Mouse (Mus musculus) heart, embryonic 13.5 days (tissue): Measurements from ENCODE around the gene Kif28. TPM values are rescaled to one million over a fixed set of nuclear protein-coding genes. Genes with fewer than 3 reads are reported as not detected.
"Not testable (repeated sequence)": the region's sequence is repeated elsewhere in the genome, so short reads cannot be mapped to it uniquely, and the experiment has no call there.

Experiments
- ATAC-seq: fragments of 200-750 bp; cut with Nextera tagmentation; 2 replicates; pipeline ENCODE4 v1.8.0; 2017; ENCODE audit warnings: moderate TSS enrichment; ENCODE audit not compliant: insufficient number of reproducible peaks, low FRiP score, low TSS enrichment; ENCODE audit errors: extremely low read depth
- H3K27ac ChIP-seq: fragments of 300-500 bp; sonication (generic); replicated peaks from 2 replicates; pipeline ENCODE4 v1.5.1; 2015; ENCODE audit warnings: moderate library complexity, mild to moderate bottlenecking, inconsistent platforms
- H3K27me3 ChIP-seq: fragments of 300-500 bp; sonication (generic); replicated peaks from 2 replicates; pipeline ENCODE4 v1.6.1; 2015; ENCODE audit warnings: mild to moderate bottlenecking, inconsistent platforms
- H3K36me3 ChIP-seq: fragments of 300-500 bp; sonication (generic); 2 replicates; pipeline ENCODE4 v1.6.1; 2015; ENCODE audit warnings: mild to moderate bottlenecking, inconsistent platforms
- H3K4me1 ChIP-seq: fragments of 300-500 bp; sonication (generic); 2 replicates; pipeline ENCODE4 v1.6.1; 2015; ENCODE audit warnings: inconsistent platforms
- H3K4me2 ChIP-seq: fragments of 300-500 bp; sonication (generic); 2 replicates; pipeline ENCODE4 v1.6.1; 2015; ENCODE audit warnings: inconsistent platforms, mild to moderate bottlenecking, moderate library complexity
- H3K4me3 ChIP-seq: fragments of 300-500 bp; sonication (generic); 2 replicates; pipeline ENCODE4 v1.5.1; 2015; ENCODE audit warnings: moderate library complexity, mild to moderate bottlenecking, inconsistent platforms
- H3K9ac ChIP-seq: fragments of 300-500 bp; sonication (generic); 2 replicates; pipeline ENCODE4 v1.6.1; 2015; ENCODE audit warnings: inconsistent platforms, mild to moderate bottlenecking, moderate library complexity
- H3K9me3 ChIP-seq: fragments of 300-500 bp; sonication (generic); 2 replicates; pipeline ENCODE4 v1.6.1; 2016; ENCODE audit warnings: inconsistent platforms
- WGBS: fragments of 180-500 bp; shearing (Covaris S2); methylation state at CpG from one replicate; pipeline ENCODE4 v1.1.7; 2015; ENCODE audit warnings: mixed read lengths; 5-methylcytosine and 5-hydroxymethylcytosine counted together
- polyA plus RNA-seq: library from polyadenylated mRNA; unstranded; fragments of >200 nt; fragmentation: Nextera tagmentation; extraction: Ambion mirVana; gene quantifications from 2 replicates; pipeline ENCODE4 v1.2.1, GENCODE M21; 2015

Gene Kif28
- polyA plus RNA-seq, 1 experiment from 2014 or later: not detected

DNA sequence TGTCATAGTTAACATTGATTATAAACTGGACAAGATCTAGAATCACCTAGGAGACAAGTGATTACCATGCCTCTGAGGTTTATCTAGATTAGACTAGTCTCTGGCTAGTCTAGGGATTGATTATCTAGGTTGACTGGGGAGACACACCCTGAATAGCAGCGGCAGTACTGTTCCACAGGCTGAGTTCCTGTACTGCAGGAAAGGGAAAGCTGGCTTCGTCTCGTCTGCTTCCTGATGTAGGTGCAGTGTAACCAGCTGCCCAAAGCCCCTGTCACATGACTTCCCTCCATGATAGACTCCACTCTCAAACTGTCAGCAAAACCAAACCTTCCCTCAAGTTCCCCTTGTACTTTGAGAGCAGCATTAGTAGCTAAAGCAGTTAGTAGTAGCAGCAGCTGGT, 40.9 kb downstream of the Kif28 start:
- no peak for ATAC-seq
- no peaks in the 10 kb centered on the region for H3K9me3 ChIP-seq
- no peak overlapping the region for H3K9ac ChIP-seq
- H3K27me3 ChIP-seq: no peaks in the 10 kb centered on the region
- WGBS: 28% methylated on average over 3 of the region's 3 CpGs
- no peak overlapping the region for H3K27ac ChIP-seq
- H3K4me3 ChIP-seq: no peak overlapping the region
- no peak overlapping the region for H3K4me2 ChIP-seq
- H3K4me1 ChIP-seq: peaks cover 14% of the 10 kb centered on the region
- no peaks in the 10 kb centered on the region for H3K36me3 ChIP-seq

DNA sequence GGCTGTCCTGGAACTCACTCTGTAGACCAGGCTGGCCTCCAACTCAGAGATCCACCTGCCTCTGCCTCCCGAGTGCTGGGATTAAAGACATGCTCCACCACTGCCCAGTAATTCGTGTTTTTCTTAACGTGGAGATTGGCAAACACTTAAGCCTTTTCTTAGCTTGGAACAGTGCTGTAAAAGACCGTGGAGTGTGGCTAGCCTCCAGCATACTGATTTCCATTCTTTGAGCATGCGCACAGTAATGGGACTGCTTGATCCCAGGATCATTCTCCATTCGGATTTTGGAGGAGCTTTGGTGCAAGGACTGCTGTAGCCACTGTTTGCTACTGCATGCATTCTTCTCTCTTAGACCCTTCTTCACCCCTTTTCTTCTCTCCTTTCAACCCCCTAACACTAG, 55.6 kb downstream of the Kif28 start:
- ATAC-seq: no peak
- H3K9ac ChIP-seq: no peak overlapping the region
- H3K9me3 ChIP-seq: no peaks in the 10 kb centered on the region
- no peak overlapping the region for H3K4me2 ChIP-seq
- H3K27ac ChIP-seq: no peak overlapping the region
- peaks cover 26% of the 10 kb centered on the region for H3K36me3 ChIP-seq
- no peaks in the 10 kb centered on the region for H3K27me3 ChIP-seq
- no peak overlapping the region for H3K4me3 ChIP-seq
- WGBS: 73% methylated on average over 6 of the region's 6 CpGs
- H3K4me1 ChIP-seq: peaks cover 22% of the 10 kb centered on the region

DNA sequence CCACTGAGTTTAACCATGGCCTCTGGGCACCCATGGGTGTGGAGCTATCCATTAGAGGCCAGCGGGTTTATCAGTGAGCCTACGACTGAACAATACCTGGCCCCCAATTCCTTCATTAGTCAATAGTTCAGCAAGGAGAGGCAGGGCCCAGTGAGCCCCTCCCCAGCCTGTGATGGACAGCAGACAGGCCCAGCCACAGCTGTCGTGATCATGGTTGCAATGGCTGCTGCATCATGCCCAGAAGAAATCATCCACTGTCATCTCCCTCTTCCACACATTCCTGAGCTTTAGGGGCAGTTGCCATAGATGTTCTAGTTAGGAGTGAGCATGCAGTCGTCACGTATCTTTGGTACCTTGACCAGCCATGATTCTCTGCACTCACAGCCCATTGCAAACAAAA, 56.2 kb downstream of the Kif28 start:
- no peak overlapping the region for H3K9ac ChIP-seq
- peak overlapping the region; percentile 28; the same call in 1 of the 2 replicates for H3K4me2 ChIP-seq
- peaks cover 29% of the 10 kb centered on the region for H3K36me3 ChIP-seq
- no peaks in the 10 kb centered on the region for H3K9me3 ChIP-seq
- 48% methylated on average over 5 of the region's 5 CpGs for WGBS
- peak overlapping the region; percentile 79 for H3K27ac ChIP-seq
- no peak for ATAC-seq
- peaks cover 20% of the 10 kb centered on the region for H3K4me1 ChIP-seq
- no peaks in the 10 kb centered on the region for H3K27me3 ChIP-seq
- no peak overlapping the region for H3K4me3 ChIP-seq

DNA sequence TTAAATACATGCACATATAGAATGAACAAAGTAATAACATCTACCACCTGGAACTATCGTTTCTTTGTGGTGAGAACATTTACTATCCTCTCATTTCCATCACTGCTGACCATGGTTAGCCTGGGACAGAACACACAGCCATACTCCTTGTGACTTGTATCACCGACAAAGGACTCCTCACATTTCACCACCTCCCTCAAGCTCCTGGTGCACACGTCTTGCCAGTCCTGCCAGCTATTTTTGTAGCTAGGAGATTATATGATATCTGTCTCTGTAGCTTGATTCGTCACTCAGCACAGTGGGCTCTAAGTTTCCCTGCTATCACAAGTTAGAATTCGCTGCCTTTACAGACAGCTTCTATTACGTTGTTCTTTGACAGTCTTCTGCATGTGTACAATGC, 56.7 kb downstream of the Kif28 start:
- peak overlapping the region; percentile 79 for H3K27ac ChIP-seq
- H3K36me3 ChIP-seq: peaks cover 34% of the 10 kb centered on the region
- no peak for ATAC-seq
- H3K4me3 ChIP-seq: no peak overlapping the region
- 43% methylated on average over 6 of the region's 6 CpGs for WGBS
- no peaks in the 10 kb centered on the region for H3K27me3 ChIP-seq
- peak overlapping the region; percentile 28 for H3K4me2 ChIP-seq
- H3K9me3 ChIP-seq: no peaks in the 10 kb centered on the region
- H3K9ac ChIP-seq: no peak overlapping the region
- peaks cover 19% of the 10 kb centered on the region for H3K4me1 ChIP-seq

DNA sequence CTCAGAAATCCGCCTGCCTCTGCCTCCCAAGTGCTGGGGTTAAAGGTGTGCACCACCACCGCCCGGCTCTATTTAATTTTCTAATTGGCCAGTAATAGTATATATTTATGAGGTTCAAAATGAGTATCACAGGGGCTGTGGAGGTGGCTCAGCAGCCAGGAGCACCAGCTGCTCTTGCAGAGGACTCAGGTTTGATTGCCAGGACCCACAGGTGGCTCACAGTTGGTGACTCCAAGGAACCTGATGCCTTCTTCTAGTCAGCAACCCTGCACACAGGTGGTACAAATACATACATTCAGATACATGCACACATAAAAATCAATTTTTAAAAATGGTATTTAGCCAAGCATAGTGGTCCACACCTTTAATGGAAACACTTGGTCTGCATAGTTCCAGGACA, 57.1 kb downstream of the Kif28 start:
- H3K27ac ChIP-seq: peak overlapping the region; percentile 79
- WGBS: 90% methylated on average over 3 of the region's 3 CpGs
- no peak for ATAC-seq

DNA sequence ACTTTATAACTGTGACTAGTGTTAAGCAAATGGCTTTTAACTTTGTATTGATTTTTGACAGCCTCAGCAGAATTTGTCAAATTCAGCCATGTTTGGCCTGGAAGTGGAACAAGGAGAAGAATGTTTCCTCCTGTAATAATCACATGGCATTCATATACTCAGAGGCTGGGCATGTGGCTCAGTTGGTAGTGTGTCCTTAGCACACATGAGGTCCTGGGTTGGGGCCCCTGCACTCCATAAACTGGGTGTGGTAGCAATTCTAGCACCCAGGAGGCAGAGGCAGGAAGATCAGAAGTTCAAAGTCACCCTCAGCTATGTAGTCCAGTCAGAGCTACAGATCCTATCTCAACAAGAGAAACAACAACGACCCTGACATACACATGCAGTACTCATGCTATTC, 57.8 kb downstream of the Kif28 start:
- Histone ChIP-seq H3K36me3 (peaks cover 43% of the 10 kb centered on the region), H3K27ac (0 out of 2 replicates have a peak overlapping the region, but pooled peaks have one; percentile 12), H3K9me3 (no peaks in the 10 kb centered on the region), H3K27me3 (no peaks in the 10 kb centered on the region), H3K4me3 (no peak overlapping the region), H3K9ac (no peak overlapping the region), H3K4me1 (peaks cover 19% of the 10 kb centered on the region), H3K4me2 (no peak overlapping the region)
- ATAC-seq: no peak
- 88% methylated on average over 1 of the region's 1 CpGs for WGBS

More for the DNA sequence above, 57.1 kb downstream of the Kif28 start:
- H3K9ac ChIP-seq: no peak overlapping the region
- no peak overlapping the region for H3K4me2 ChIP-seq
- H3K36me3 ChIP-seq: peaks cover 39% of the 10 kb centered on the region
- H3K4me3 ChIP-seq: no peak overlapping the region
- no peaks in the 10 kb centered on the region for H3K9me3 ChIP-seq
- H3K27me3 ChIP-seq: no peaks in the 10 kb centered on the region
- peaks cover 19% of the 10 kb centered on the region for H3K4me1 ChIP-seq

DNA sequence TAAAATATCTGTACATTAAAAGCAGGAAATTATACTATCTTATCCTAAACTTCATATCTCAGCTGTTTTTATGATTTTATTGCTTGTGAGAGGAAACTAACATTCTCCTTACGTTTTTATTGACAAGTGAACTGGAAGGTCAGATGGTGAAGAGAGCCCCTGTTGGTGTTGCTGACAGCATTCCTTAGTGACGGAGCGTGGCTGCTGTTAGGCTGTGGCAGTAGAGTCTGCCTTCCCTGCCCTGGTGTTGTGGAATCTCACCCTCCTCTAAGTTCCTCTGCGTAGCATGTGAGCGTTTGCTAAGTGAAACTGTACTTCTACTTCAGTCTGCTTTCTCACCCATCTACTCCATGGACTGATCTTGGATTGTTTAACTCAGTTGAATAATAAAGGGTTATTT, 58.3 kb downstream of the Kif28 start:
- ATAC-seq: no peak
- peaks cover 19% of the 10 kb centered on the region for H3K4me1 ChIP-seq
- WGBS: 46% methylated on average over 5 of the region's 5 CpGs
- peaks cover 48% of the 10 kb centered on the region for H3K36me3 ChIP-seq
- no peaks in the 10 kb centered on the region for H3K9me3 ChIP-seq
- H3K27me3 ChIP-seq: no peaks in the 10 kb centered on the region
- no peak overlapping the region for H3K4me2 ChIP-seq
- no peak overlapping the region for H3K9ac ChIP-seq
- H3K27ac ChIP-seq: peak overlapping the region; percentile 4
- H3K4me3 ChIP-seq: no peak overlapping the region

DNA sequence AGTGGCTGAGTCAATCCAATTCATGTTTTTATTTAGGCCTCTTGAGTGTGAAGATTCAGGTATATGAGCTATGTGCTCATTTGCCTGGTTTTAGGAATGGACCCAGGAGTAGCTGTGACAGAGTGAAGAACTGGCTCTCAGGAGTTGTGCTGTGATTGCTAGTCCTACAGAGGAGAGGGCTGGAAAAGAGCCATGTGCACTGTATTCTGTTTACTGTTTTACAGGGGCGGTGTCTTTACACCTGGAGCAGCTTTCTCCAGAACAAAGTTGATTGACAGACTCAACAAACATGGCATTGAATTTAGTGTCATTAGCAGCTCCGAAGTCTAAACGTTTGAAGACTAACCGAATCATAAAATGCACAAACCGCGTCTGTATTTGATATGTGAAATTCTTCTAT, 58.7 kb downstream of the Kif28 start:
- H3K9ac ChIP-seq: no peak overlapping the region
- H3K4me2 ChIP-seq: no peak overlapping the region
- H3K27ac ChIP-seq: peak overlapping the region; percentile 4; the same call in 1 of the 2 replicates
- H3K9me3 ChIP-seq: no peaks in the 10 kb centered on the region
- H3K36me3 ChIP-seq: peaks cover 51% of the 10 kb centered on the region
- H3K27me3 ChIP-seq: no peaks in the 10 kb centered on the region
- no peak overlapping the region for H3K4me3 ChIP-seq
- H3K4me1 ChIP-seq: peaks cover 19% of the 10 kb centered on the region
- WGBS: 80% methylated on average over 6 of the region's 6 CpGs
- no peak for ATAC-seq

DNA sequence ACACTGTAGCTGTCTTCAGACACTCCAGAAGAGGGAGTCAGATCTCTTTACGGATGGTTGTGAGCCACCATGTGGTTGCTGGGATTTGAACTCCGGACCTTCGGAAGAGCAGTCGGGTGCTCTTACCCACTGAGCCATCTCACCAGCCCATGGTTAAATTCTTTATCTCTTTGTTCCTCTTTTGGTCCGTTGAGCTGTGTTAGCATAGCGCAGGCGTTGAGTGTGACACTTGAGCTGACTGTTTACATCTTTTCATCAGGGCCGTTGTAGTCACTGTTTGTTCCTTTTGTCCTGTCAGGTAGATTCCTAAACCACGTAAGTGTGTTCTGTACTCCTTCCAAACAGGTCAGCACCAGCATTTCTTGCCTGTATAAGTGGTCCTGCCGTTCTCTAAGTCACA, 62.3 kb downstream of the Kif28 start:
- H3K9ac ChIP-seq, H3K4me1 ChIP-seq, H3K4me3 ChIP-seq, H3K4me2 ChIP-seq, H3K27ac ChIP-seq, ATAC-seq, H3K9me3 ChIP-seq, H3K27me3 ChIP-seq: not testable (repeated sequence)
- WGBS: 78% methylated on average over 10 of the region's 10 CpGs
- peaks cover 83% of the 10 kb centered on the region for H3K36me3 ChIP-seq

DNA sequence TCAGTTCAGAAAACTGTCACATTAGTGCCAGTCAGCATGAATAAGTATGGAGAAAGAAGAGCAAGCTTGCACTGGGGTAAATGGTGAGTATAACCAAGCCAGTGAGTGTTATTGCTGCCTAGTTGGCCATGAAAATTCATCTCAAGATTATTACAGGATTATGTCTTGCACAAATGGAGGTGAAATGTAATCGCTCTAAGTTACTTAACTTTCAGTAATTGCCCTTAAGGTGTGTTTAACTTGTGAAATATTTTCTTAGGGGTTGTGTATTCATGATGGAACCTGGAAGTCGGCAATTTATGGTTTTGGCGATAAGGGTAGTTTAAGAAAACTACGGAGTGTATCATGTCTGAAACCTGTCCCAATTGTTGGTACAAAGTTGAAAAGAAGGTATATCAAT, 65.7 kb downstream of the Kif28 start:
- ATAC-seq: no peak
- H3K9ac ChIP-seq: no peak overlapping the region
- no peak overlapping the region for H3K4me2 ChIP-seq
- WGBS: 92% methylated on average over 4 of the region's 4 CpGs
- H3K36me3 ChIP-seq: peaks cover 85% of the 10 kb centered on the region
- H3K4me1 ChIP-seq: peaks cover 12% of the 10 kb centered on the region
- H3K27ac ChIP-seq: no peak overlapping the region
- no peaks in the 10 kb centered on the region for H3K27me3 ChIP-seq
- H3K9me3 ChIP-seq: no peaks in the 10 kb centered on the region
- no peak overlapping the region for H3K4me3 ChIP-seq

DNA sequence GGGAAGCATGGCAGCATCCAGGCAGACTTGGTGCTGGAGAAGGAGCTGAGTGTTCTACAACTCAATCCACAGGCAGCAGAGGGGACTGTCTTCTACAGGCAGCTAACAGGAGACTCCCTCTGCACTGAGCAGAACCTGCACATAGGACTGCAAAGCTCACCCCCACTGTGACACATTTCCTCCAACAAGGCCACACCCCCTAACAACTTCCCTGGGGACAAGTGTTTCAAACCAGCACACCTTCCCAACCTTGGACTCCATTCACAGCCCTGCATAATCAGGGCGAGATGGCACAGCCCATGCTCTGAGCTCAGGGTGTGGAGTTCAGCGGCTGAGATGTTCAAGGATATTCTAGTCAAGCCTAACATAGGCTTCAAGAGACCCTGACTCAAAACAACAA, 68.0 kb downstream of the Kif28 start:
- Histone ChIP-seq H3K4me2 (no peak overlapping the region), H3K4me3 (no peak overlapping the region), H3K9me3 (no peaks in the 10 kb centered on the region), H3K4me1 (peaks cover 12% of the 10 kb centered on the region), H3K36me3 (peaks cover 87% of the 10 kb centered on the region), H3K27ac (no peak overlapping the region), H3K9ac (no peak overlapping the region), H3K27me3 (no peaks in the 10 kb centered on the region)
- ATAC-seq: no peak
- 85% methylated on average over 2 of the region's 2 CpGs for WGBS

DNA sequence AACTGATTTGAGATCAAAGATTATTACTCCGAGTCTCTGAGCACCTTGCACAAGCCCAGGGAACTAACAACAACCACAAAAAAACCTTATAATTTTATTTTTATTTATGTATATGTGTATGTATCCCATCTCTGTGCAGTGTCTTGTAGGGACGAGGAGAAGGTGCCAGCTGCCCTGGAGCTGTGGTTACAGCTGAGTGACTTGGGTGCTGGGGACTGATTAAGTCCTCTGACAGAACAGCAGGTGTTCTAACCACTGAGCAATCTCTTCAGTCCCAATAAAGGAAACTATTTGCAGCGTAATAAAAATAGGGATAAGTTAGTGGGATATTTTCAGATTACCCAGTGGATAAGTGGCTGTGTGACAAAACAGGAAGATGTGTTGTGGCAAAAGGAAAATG, 70.7 kb downstream of the Kif28 start:
- no peaks in the 10 kb centered on the region for H3K9me3 ChIP-seq
- WGBS: 87% methylated on average over 3 of the region's 3 CpGs
- H3K36me3 ChIP-seq: peaks cover 76% of the 10 kb centered on the region
- peaks cover 21% of the 10 kb centered on the region for H3K4me1 ChIP-seq
- H3K4me2 ChIP-seq: no peak overlapping the region
- no peaks in the 10 kb centered on the region for H3K27me3 ChIP-seq
- H3K4me3 ChIP-seq: no peak overlapping the region
- H3K27ac ChIP-seq: no peak overlapping the region
- no peak overlapping the region for H3K9ac ChIP-seq
- no peak for ATAC-seq
